Mouse (Mus musculus) heart, embryonic 14.5 days (tissue): ENCODE measurements around the gene Gtsf1l. TPM values are rescaled to one million over a fixed set of nuclear protein-coding genes. Genes with fewer than 3 reads are reported as not detected.
"Not testable (repeated sequence)": the region's sequence is repeated elsewhere in the genome, so short reads cannot be mapped to it uniquely, and the experiment has no call there.

Source experiments
- ATAC-seq: fragments of 200-750 bp; cut with Nextera tagmentation; 2 replicates; pipeline ENCODE4 v1.8.0; 2017; ENCODE audit warnings: low read depth, moderate TSS enrichment; ENCODE audit not compliant: insufficient number of reproducible peaks, insufficient read depth, low FRiP score
- H3K27ac ChIP-seq, 2 experiments: fragments of 200-500 bp in 1 of 2; fragments of 300-500 bp in 1 of 2; sonication (generic) in 1 of 2; replicated peaks in 1 of 2; 2 replicates each; pipeline ENCODE4 v1.5.1; 2012 to 2014; ENCODE audit warnings: low read depth in 2 of 2, low read length in 2 of 2, control low read depth in 1 of 2, mild to moderate bottlenecking in 1 of 2, mixed read lengths in 1 of 2; ENCODE audit not compliant: control insufficient read depth in 1 of 2, insufficient read depth in 1 of 2
- H3K27me3 ChIP-seq: fragments of 300-500 bp; sonication (generic); 2 replicates; pipeline ENCODE4 v1.6.1; 2014; ENCODE audit warnings: mild to moderate bottlenecking, low read length, control low read depth; ENCODE audit not compliant: control insufficient read depth, insufficient read depth
- H3K36me3 ChIP-seq: fragments of 300-500 bp; sonication (generic); 2 replicates; pipeline ENCODE4 v1.6.1; 2014; ENCODE audit warnings: mild to moderate bottlenecking, control low read depth, low read length, mixed read lengths; ENCODE audit not compliant: control insufficient read depth, insufficient read depth
- H3K4me1 ChIP-seq, 2 experiments: fragments of 200-500 bp in 1 of 2; fragments of 300-500 bp in 1 of 2; sonication (generic) in 1 of 2; 2 replicates each; pipeline ENCODE4 v1.6.1; 2012 to 2014; ENCODE audit warnings: low read length in 2 of 2, control low read depth in 1 of 2, mixed read lengths in 1 of 2; ENCODE audit not compliant: control insufficient read depth in 2 of 2, insufficient read depth in 2 of 2
- H3K4me2 ChIP-seq: fragments of 300-500 bp; sonication (generic); 2 replicates; pipeline ENCODE4 v1.6.1; 2014; ENCODE audit warnings: mild to moderate bottlenecking, low read length
- H3K4me3 ChIP-seq, 2 experiments: fragments of 200-500 bp in 1 of 2; fragments of 300-500 bp in 1 of 2; sonication (generic) in 1 of 2; 2 replicates each; pipeline ENCODE4 v1.5.1; 2012 to 2014; ENCODE audit warnings: low read length in 2 of 2, mild to moderate bottlenecking in 2 of 2, control low read depth in 1 of 2, low read depth in 1 of 2, moderate library complexity in 1 of 2; ENCODE audit not compliant: control insufficient read depth in 1 of 2, insufficient read depth in 1 of 2
- H3K9ac ChIP-seq: fragments of 300-500 bp; sonication (generic); 2 replicates; pipeline ENCODE4 v1.6.1; 2014; ENCODE audit warnings: mild to moderate bottlenecking, low read length
- H3K9me3 ChIP-seq: fragments of 300-500 bp; sonication (generic); 2 replicates; pipeline ENCODE4 v1.6.1; 2016; ENCODE audit warnings: low read length, control low read depth; ENCODE audit not compliant: control insufficient read depth
- WGBS: fragments of 180-500 bp; shearing (Covaris S2); extraction: QIAGEN DNeasy Blood & Tissue Kit; methylation state at CpG from one replicate; pipeline ENCODE4 v1.1.7; 2014; 5-methylcytosine and 5-hydroxymethylcytosine counted together
- polyA plus RNA-seq: library from polyadenylated mRNA; unstranded; fragments of >200 nt; fragmentation: Nextera tagmentation; extraction: Ambion mirVana; gene quantifications from 2 replicates; pipeline ENCODE4 v1.2.1, GENCODE M21; 2014

Gene Gtsf1l
- polyA plus RNA-seq, 1 experiment from 2014 or later: not detected

DNA sequence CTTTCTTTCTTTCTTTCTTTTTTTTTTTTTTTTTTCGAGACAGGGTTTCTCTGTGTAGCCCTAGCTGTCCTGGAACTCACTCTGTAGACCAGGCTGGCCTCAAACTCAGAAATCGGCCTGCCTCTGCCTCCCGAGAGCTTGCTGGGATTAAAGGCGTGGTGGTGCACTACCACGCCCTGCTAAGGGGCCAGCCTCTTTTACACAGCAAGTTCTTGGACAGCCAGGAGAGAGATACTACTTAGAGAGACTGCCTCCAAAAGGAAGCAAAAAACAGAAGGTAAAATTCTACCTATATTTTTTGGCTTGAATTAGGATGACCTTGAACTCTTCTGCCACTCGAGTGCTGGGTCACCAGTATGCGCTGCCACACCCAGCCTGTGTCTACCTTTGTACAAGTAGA, 28.7 kb downstream of the Gtsf1l start:
- 89% methylated on average over 6 of the region's 7 CpGs for WGBS
- ATAC-seq: not testable (repeated sequence)
- H3K4me1 ChIP-seq: peaks cover 9 to 24% of the 10 kb centered on the region in 2 experiments

DNA sequence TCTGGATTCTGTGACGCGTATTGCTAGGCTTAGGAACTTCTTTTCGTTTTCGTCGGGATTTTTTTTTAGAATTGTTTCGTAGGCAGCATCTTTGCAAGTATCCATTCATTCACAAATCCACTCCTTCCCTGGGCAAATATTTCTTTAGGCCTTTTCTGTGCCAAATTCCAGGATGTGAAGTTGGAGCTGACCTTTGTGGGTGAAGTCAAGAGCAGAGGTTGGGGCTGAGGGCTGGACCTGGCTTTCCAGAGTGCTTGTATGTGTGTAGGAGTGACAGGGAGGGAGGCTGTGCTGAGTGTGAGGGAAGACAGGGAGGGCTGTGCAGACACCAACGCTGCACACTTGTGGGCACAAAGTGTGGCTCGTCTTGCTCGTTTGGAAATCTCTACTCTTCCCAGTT, 31.1 kb downstream of the Gtsf1l start:
- Histone ChIP-seq H3K4me3 (no peak overlapping the region), H3K4me1 (peaks cover 17 to 28% of the 10 kb centered on the region in 2 experiments)

More for the DNA sequence above, 28.7 kb downstream of the Gtsf1l start:
- not testable (repeated sequence) for H3K4me3 ChIP-seq, H3K4me2 ChIP-seq, H3K9me3 ChIP-seq, H3K9ac ChIP-seq, H3K27me3 ChIP-seq, H3K27ac ChIP-seq
- peaks cover 16% of the 10 kb centered on the region for H3K36me3 ChIP-seq

DNA sequence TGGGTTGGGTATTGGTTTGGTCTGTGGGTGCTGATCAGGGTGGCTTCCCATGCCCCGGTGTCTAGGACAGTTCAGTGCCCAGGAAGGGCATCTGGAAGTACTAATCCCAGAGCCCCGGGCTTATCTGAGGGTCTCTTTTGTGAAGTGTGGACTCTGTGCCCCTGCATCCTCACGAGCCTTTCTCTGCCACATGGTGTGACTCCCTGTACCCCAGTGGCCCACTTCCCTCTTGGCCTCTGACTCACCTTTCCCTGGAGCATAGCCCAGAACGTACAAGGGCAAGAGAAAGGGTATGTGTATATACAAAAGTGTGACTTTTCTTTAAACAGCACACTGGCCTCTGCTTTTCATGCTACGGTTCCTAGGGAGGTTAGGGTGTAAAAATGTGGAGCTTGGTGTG, 31.9 kb downstream of the Gtsf1l start:
- 12% methylated on average over 5 of the region's 5 CpGs for WGBS
- Histone ChIP-seq H3K4me1 (peaks cover 17 to 28% of the 10 kb centered on the region in 2 experiments), H3K27ac (no peak overlapping the region)

More for the DNA sequence above, 31.1 kb downstream of the Gtsf1l start:
- Histone ChIP-seq H3K9me3 (no peaks in the 10 kb centered on the region), H3K27me3 (no peaks in the 10 kb centered on the region), H3K9ac (no peak overlapping the region), H3K4me2 (no peak overlapping the region), H3K27ac (no peak overlapping the region), H3K36me3 (no peaks in the 10 kb centered on the region)
- no peak for ATAC-seq
- 72% methylated on average over 9 of the region's 9 CpGs for WGBS

DNA sequence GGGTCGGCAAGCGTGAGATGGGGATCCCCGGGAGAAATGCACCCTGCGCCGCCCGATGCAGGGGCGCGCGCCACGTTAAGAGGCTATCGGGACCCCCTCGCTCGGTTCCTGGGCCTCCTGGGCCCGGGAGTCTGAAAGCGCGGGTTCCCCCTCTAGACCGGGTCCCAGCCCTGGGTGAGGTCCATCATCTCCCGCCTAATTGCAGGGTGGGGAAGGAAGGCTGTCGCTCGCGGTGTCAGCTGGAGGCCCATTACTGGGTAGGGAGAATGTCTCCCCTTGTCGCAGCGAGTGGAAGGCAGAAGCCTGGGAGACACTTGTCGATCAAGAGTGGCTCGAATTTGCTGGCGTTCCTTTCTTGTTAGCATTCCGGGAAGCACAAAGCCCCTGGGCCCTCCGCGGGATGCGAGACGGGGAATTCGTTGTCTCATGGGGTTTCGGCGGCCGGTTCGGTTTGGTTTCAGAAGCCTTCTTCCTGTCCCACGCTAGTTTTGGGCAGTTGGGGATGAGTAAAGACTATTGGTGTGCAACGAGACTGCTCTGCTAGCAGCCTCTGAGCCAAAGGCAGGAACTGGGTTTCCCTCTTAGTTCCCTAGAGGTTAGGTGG, 32.7 kb downstream of the Gtsf1l start:
- peak overlapping the region; percentile 64 to 74 for H3K4me3 ChIP-seq
- no peak for ATAC-seq
- H3K9me3 ChIP-seq: no peaks in the 10 kb centered on the region
- peak overlapping the region in 1 of 2 experiments; percentile 35; a peak in 2 of 4 replicates for H3K27ac ChIP-seq
- H3K4me1 ChIP-seq: peaks cover 17 to 28% of the 10 kb centered on the region in 2 experiments
- WGBS: under 1% methylated on average over 36 of the region's 38 CpGs
- 0 out of 2 replicates have a peak, but pooled peaks cover 6% of the 10 kb centered on the region for H3K36me3 ChIP-seq
- peak overlapping the region; percentile 76 for H3K9ac ChIP-seq
- peak overlapping the region; percentile 99 for H3K4me2 ChIP-seq
- no peaks in the 10 kb centered on the region for H3K27me3 ChIP-seq

More for the DNA sequence above, 31.9 kb downstream of the Gtsf1l start:
- Histone ChIP-seq H3K9me3 (no peaks in the 10 kb centered on the region), H3K36me3 (no peaks in the 10 kb centered on the region), H3K4me3 (peak overlapping the region; percentile 64 to 74), H3K4me2 (peak overlapping the region; percentile 99), H3K9ac (peak overlapping the region; percentile 76), H3K27me3 (no peaks in the 10 kb centered on the region)
- no peak for ATAC-seq

DNA sequence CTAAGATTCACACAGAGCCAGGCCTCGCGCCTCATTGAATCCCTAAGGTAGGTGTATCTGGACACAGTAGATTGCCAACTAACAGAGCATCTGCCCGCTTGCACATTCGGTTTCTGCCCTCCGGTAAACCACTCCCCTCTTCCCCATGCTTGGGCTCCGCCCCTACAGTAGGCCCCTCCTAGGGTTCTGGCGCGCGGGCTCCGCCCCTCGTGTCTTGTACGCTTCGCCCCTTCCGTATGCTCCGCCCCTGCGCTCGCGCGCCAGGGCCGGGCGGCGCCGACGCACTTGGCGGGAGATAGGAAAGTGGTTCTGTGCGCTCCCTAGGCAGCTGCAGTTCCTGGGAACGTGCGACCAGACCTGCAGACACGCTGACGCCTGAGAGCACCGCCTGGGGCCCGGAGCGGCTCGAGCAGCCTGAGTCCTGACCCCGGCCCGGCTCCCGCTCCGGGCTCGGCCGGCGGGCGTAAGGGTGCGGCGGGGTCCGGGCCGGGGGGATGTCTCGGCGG, 33.3 kb downstream of the Gtsf1l start, which contains the start of gene Mybl2:
Mybl2 (plus strand) TSS at position 353 of the 506 bp plus-strand sequence.
- Histone ChIP-seq H3K27me3 (no peaks in the 10 kb centered on the region), H3K36me3 (0 out of 2 replicates have a peak, but pooled peaks cover 6% of the 10 kb centered on the region), H3K9ac (peak within 1 kb of the TSS; percentile 76), H3K27ac (peak within 1 kb of the TSS in 1 of 2 experiments; percentile 35; a peak in 2 of 4 replicates), H3K4me1 (peaks cover 17 to 28% of the 10 kb centered on the region in 2 experiments), H3K4me2 (peak within 1 kb of the TSS; percentile 99), H3K9me3 (no peaks in the 10 kb centered on the region), H3K4me3 (peak within 1 kb of the TSS; percentile 64 to 74)
- peak; percentile 98 for ATAC-seq
- WGBS: under 1% methylated on average over 48 of the region's 48 CpGs

DNA sequence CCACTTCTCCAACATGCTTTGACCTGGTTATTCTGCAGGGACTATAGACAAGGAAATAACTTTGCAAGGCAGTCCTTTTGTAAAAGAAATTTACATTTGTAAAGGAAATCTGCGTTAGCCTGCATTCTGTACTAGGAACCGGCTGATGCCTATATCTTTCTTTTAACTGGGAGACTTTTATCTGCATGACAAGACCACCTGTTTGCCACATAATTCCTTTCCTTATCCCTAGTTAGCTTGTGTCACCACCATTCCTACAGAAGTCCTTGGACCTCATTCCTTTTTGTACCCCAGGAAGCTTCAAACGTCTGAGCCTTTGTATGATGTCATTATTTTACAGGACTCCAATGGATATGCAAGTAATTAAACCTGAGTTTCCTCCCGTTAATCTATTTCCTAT, 34.8 kb downstream of the Gtsf1l start:
- H3K9ac ChIP-seq: no peak overlapping the region
- 0 out of 2 replicates have a peak, but pooled peaks cover 13% of the 10 kb centered on the region for H3K36me3 ChIP-seq
- H3K9me3 ChIP-seq: no peaks in the 10 kb centered on the region
- no peak overlapping the region for H3K27ac ChIP-seq
- no peak overlapping the region for H3K4me3 ChIP-seq
- H3K27me3 ChIP-seq: no peaks in the 10 kb centered on the region
- ATAC-seq: no peak
- H3K4me1 ChIP-seq: peaks cover 17 to 28% of the 10 kb centered on the region in 2 experiments
- WGBS: 63% methylated on average over 4 of the region's 4 CpGs
- no peak overlapping the region for H3K4me2 ChIP-seq

DNA sequence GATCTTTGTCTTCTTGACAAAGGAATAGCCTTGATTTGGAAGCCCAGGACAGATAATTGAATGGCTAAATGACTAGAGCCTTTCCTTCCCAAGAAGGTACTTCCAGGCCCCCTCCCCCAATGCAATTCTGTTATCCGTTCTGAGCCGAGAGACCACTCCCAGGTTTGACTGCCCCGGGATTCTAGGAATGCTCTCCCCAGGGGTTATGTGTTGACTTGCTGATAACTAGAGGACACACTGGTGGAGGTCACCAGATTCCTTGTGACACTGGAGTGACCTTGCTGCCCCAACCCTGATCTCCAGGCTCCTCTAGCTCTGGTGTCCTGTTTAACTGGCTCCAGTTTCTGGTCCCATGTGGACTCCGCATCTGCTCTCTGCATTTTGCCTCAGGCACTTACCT, 35.6 kb downstream of the Gtsf1l start:
- Histone ChIP-seq H3K4me3 (no peak overlapping the region), H3K4me1 (peaks cover 17 to 28% of the 10 kb centered on the region in 2 experiments), H3K9ac (no peak overlapping the region), H3K9me3 (no peaks in the 10 kb centered on the region), H3K27ac (no peak overlapping the region), H3K36me3 (peaks cover 18% of the 10 kb centered on the region), H3K4me2 (no peak overlapping the region), H3K27me3 (no peaks in the 10 kb centered on the region)
- no peak for ATAC-seq
- WGBS: 22% methylated on average over 4 of the region's 4 CpGs
